Mouse (Mus musculus) 3134 (cell line): ENCODE data around the gene Dock2.

Source experiments
- DNase-seq: peaks from one replicate; pipeline ENCODE4 v3.0.0-alpha.2; 2011; ENCODE audit warnings: low spot score; ENCODE audit not compliant: insufficient read length; ENCODE audit errors: extremely low read depth

Dock2 gene

GRCm38 (mm10) chr11:34300064-34300463, 483.6 kb downstream of the Dock2 start:
- DNase-seq, result no peak

DNA sequence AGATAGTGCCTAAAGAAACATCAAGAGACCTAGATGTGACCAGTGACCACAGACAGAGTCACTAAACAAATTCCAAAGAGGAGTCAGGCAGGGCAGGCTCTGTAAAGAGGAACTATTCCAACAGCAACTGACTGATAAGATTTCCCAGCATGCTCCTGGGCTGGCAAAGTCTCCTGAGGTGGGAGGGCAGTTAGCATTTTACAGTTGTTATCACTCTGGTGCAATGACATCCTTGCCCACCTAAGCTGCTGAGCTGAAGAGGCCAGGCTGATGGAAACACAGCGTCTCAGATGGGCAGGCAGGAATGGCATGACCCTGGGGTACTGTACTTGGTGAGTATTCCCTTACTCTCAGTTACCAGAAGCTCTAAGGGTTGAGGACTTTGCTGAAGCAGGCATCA, 484.1 kb downstream of the Dock2 start:
- DNase-seq, result no peak

DNA sequence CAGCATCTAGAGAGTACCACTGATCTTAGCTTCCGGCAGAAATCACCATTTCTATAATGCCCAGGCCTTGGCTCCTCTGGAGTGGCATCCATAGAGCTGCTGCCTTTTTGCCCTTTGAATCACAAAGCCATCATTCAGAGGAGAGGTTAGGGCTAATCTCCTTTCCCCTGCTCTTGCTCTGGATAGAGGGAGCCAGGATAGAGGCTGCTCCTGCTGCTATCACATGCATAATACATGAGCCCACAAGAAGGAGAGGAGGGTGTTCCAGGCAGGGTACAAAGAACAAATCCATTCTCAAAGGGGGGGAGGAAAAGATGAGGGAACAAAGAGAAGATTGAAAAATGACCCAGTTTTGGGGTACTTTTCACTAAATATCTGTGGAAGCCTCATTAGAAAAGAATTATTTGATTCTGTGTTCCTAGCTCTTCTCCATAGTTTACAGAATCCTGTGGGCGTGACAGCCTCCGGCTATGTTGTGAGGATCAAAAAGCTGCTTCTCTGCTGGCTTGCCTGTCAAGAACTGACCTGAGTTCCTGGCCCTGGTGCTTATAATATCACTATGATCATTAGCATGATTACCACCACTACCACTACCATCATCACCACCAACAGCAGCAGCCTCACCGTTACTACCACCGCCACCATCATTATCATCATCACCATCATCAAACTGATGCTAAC, 485.9 kb downstream of the Dock2 start:
- no peak for DNase-seq

GRCm38 (mm10) chr11:34291304-34291703, 492.4 kb downstream of the Dock2 start:
- no peak for DNase-seq

DNA sequence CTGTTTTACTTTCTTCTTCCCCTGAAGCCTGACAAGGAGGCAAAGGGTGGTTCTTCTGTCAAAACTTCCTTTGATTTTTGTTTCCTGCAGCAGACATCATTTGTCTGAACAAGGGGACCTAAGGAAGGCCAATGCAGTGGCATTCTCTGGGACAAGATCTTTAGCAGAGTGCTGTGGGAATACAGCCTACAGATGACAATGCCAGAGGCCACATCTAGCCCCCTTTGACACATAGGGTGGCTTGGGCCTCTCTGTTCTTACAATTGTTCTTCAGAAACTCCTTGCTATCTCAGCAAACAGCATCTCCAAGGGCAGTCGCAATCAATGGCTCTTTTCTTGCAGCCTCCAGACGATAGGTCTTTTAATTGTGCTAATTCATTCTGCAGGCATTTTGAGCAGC, 493.0 kb downstream of the Dock2 start:
- DNase-seq, result no peak

DNA sequence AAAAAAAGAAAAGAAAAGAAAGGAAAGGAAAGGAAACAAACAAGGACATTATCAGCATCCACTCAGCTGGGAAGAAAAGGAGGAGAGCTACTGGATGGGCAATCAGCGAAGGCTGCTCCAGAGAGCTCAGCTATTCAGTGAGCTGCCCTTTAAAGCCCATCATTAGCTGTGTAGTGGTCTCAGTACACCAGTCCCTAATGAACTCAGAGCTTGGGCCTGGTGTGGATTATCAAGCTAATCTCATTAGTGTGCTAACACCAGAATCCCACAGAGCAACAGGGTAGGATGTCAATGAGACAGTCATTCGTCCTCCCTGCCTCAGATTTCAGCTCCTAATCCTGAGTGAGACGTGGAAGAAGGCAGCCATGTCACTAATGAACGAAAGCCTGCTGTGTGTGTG, 493.4 kb downstream of the Dock2 start:
- DNase-seq, result no peak

DNA sequence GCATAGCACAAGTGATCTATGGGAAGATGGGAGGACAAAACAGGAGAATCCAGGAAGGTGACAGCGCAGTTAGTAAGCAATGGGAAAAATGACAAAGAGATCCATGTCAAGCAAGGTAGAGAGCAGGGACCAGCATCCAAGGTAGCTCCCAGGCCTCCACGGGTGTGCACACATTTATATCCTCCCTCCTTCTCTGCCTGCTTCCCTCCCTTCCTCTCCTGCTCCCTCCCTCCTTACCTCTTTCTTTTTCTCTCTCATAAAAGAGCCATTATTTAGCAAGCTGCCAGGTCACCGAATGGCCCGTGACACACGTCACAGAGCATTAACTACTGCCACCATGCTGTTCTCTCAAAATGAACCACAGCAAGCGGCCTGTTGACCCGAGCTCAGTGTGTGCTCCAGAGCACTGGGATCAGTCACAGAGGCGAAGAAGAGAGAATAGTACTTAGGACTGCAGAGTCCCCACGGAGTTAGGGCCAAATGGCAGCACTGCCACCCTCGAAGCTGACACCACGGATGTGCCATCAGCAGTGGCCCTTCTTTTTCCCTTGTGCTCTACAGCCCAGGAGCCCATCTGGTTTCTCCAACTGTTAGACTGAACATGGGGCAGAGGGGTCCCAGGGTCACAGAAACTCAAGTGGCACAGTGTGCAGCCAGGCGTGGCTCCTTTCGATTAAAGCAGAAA, 499.4 kb downstream of the Dock2 start:
- DNase-seq, result no peak

GRCm38 (mm10) chr11:34277047-34277445, 506.6 kb downstream of the Dock2 start:
- DNase-seq, result no peak

- DNase-seq, result no peak
Observed at GRCm38 (mm10) chr11:34276363-34277046, 507.2 kb downstream of the Dock2 start.

DNA sequence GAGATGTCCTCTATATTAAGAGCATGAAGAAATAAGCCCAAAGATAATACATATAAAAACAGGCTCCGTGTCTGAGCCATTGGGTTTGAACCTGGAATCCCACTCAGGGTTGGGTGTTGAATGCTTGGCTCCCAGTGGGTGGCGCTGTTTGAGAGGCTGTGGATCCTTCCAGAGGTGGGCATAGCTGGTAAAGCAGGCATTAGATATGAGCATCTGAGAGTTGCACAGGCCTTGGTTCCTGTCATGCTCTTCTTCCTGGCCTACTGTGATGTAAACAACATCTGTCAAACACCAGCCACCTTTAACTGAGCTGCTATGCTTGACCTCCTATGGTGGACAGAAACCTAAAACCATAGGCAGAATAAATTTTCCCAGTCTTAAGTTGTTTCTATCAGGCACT, 507.8 kb downstream of the Dock2 start:
- no peak for DNase-seq

- DNase-seq, result no peak
Observed at GRCm38 (mm10) chr11:34272016-34272415, 511.7 kb downstream of the Dock2 start.

GRCm38 (mm10) chr11:34264099-34264498, 519.6 kb downstream of the Dock2 start:
- DNase-seq, result no peak

- DNase-seq, result no peak
Observed at GRCm38 (mm10) chr11:34258849-34259469, 524.7 kb downstream of the Dock2 start.

- no peak for DNase-seq
Observed at GRCm38 (mm10) chr11:34257548-34258189, 526.0 kb downstream of the Dock2 start.

GRCm38 (mm10) chr11:34242979-34243378, 540.7 kb downstream of the Dock2 start:
- no peak for DNase-seq

DNA sequence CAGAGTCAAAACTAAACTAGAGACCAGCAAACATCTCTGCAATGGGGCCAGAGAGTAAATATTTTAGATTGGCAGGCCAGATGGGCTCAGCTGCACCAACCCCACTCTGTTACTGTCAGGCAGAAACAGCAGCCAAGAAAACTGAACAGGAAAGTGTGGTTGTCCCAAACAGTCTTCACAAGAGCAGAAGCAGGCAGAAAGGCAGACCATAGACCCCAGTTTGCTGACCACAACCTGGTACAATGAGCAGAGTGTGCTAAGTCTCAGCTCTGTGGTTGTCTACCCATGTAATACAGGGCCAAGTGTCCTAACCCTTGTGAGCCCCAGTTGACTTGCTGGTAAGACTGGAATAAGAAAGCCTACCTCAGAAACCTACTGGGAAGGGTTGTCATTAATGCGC, 543.4 kb downstream of the Dock2 start:
- DNase-seq, result no peak

DNA sequence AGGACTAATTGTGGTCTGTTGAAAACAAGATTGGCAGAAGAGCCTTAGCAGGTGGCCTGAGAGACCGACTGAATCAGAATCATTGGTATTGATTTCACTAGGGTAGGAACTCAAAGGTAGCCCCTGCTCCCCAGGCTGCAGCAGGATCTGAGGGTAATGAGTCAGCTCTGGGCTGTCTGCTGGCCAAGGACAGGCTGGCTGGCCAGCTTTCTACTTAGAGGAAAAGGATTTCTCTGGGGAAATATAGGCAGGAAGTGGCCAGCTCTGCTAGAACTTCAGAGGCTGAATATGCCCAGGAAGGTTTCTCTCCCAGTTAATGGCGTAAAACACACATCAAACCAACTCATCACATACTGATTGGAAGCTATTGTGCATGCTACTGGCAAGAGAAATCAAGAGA, 544.0 kb downstream of the Dock2 start:
- no peak for DNase-seq

DNA sequence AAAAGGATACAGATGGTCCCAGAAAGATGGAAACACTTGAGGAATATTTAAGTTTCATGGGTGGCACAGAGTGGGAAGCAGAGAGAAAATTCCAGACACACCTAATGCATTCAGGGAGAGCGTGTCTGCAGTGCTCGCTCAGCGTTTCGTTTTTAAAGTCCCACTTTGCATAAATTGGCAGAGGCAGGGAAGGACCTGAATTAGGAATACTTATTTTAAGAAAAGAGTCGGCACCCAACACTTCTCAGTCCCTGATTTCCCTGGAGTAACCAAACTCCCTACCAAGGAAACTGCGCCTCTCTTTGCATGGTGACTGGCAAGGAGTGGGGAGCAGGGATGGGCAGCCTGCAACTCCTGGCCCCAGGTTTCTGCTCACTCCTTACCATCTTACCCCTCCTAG, 546.8 kb downstream of the Dock2 start:
- DNase-seq, result no peak

GRCm38 (mm10) chr11:34236091-34236759, 547.5 kb downstream of the Dock2 start:
- no peak for DNase-seq

DNA sequence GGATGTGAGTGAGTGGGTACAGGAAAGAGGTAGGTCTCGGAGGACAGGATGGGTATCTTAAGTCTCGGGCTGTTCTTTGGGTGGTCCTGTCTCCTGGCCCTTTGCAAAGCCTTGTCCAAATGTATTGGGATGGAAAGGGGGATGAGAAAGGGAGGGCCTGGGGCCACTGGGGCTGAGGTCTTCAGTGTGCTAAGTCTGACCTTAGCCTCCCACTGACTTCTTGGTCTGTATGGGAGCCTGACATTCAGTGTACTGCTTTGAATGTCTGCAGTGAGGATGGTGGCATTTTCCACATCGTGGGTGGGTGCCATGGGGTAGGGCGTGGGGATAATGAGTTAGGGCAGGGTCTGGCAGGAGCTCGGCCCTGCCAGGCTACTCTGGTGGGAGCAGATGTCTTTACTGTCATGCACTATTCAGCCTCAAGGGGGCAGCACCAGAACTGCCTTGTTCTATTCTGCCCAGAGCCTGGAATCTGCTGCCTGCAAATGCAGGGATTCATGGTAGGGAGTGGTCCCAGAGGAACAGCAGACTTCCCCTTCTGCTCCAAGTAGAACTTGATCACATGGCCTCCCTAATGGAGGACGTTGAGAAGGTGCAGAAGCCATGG, 554.8 kb downstream of the Dock2 start:
- no peak for DNase-seq
